Mouse (Mus musculus) ES-Bruce4 (cell line): ENCODE data around the gene Uso1.

ENCODE experiments used
- EP300 ChIP-seq: IDR thresholded peaks from 2 replicates; pipeline ENCODE4 v1.6.1; 2011; ENCODE audit warnings: low read depth, low read length; ENCODE audit not compliant: insufficient read depth
- POLR2A ChIP-seq: IDR thresholded peaks from one replicate; pipeline ENCODE4 v1.8.1; 2011; ENCODE audit warnings: low read length; ENCODE audit not compliant: insufficient read depth

DNA sequence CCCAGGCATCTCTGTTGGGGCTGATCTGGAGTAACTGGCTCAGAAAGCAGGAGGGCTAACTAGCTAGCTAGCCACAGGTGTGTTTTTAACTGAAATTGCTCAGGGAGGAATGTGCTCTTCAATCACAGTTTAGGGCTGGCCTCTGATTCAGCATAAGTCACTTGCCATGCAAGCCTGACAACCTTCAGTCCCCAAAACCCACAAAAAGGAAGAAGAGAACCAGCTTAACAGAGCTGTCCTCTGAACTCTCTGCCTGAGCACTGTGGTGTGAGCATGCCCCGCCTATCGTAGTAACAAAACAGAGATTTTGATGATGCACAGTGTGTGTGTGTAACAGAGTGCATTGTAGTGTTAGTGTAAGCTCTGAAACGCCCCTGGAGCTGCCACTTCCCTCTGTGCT lies 4.7 kb downstream of the Uso1 start:
- no peak for TF ChIP-seq POLR2A
- TF ChIP-seq EP300: no peak
